ENCODE assay signal across 45 mouse cellular contexts in the genomic region with DNA sequence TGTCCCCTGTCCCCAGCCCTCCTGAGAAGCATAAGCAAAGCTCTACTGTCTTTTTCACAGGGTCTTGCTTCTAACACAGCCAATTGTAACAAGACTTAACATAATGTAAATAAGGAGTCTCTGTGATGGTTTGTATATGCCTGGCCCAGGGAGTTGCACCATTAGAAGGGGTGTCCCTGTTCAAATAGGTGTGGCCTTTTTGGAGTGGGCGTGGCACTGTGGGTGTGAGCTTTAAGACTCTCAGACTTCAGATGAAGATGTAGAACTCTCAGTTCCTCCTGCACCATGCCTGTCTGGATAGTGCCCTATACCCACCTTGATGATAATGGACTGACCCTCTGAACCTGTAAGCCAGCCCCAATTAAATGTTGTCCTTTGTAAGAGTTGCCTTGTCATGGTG. TPM values are rescaled to one million over a fixed set of nuclear protein-coding genes. Genes with fewer than 3 reads are reported as not detected.
DNase-seq lines count a peak whose midpoint lies in the region; ATAC-seq and TF ChIP-seq lines count a peak whose summit lies in the region.
"Had no signal": no experiment of that assay in that cellular context is flagged by ENCODE, and none has a peak within 500 bp of the region (broad histone marks: within the 10 kb centered on the region; RNA-seq: fewer than 3 reads in every experiment).

No protein-coding gene starts in this region.

- intact Hi-C loops in left cerebral cortex, postnatal 36 days (cut with DNase I), result loop anchor here (5.0 kb wide), 1 partner anchor 61 kb away; no protein-coding TSS in a partner anchor

- no peak overlapping the region for H3K4me3 ChIP-seq in liver, postnatal 0 days (ENCODE audit: low read depth, low read length)
- no peak overlapping the region for H3K4me3 ChIP-seq in liver, embryonic 12.5 days
- H3K4me3 ChIP-seq in forebrain, postnatal 0 days (ENCODE audit: low read depth, low read length), result no peak overlapping the region
- H3K4me3 ChIP-seq in forebrain, embryonic 15.5 days, result no peak overlapping the region
- H3K4me3 ChIP-seq: embryonic facial prominence, embryonic 12.5 days; forebrain, embryonic 12.5 days; heart, adult 2 months; heart, embryonic 13.5 days; hindbrain, embryonic 10.5 days; hindbrain, embryonic 15.5 days; layer of hippocampus, adult 2 months; left cerebral cortex, adult 2 months; limb, embryonic 13.5 days; midbrain, embryonic 15.5 days had no signal

- TF ChIP-seq CTCF in liver, postnatal 0 days (IDR thresholded peaks at IDR 0.05; ENCODE audit: low read depth), result no peak
- TF ChIP-seq CTCF in forebrain, postnatal 0 days (IDR thresholded peaks at IDR 0.05; ENCODE audit: low read depth), result no peak

- H3K4me2 ChIP-seq in liver, postnatal 0 days (ENCODE audit: low read depth, low read length), result no peak overlapping the region
- no peak overlapping the region for H3K4me2 ChIP-seq in liver, embryonic 12.5 days
- H3K4me2 ChIP-seq in forebrain, postnatal 0 days (ENCODE audit: low read depth), result no peak overlapping the region
- no peak overlapping the region for H3K4me2 ChIP-seq in forebrain, embryonic 15.5 days (replicated peaks)
- H3K4me2 ChIP-seq: embryonic facial prominence, embryonic 12.5 days; forebrain, embryonic 12.5 days; heart, embryonic 13.5 days; hindbrain, embryonic 15.5 days; limb, embryonic 13.5 days; midbrain, embryonic 15.5 days had no signal

- H3K4me1 ChIP-seq in liver, postnatal 0 days (ENCODE audit: insufficient read depth), result no peaks in the 10 kb centered on the region
- peaks cover 10% of the 10 kb centered on the region for H3K4me1 ChIP-seq in liver, embryonic 12.5 days
- no peaks in the 10 kb centered on the region for H3K4me1 ChIP-seq in forebrain, postnatal 0 days (ENCODE audit: insufficient read depth)
- no peaks in the 10 kb centered on the region; the same call in 1 of the 2 replicates for H3K4me1 ChIP-seq in forebrain, embryonic 15.5 days
- H3K4me1 ChIP-seq: embryonic facial prominence, embryonic 12.5 days; forebrain, embryonic 12.5 days; heart, embryonic 13.5 days; hindbrain, embryonic 10.5 days; hindbrain, embryonic 15.5 days; limb, embryonic 13.5 days; midbrain, embryonic 15.5 days had no signal

- peak; percentile 51 for DNase-seq in liver
- no peak for DNase-seq in liver, postnatal 0 days
- DNase-seq in c-Kit-positive CD71-positive TER-119-positive erythroid progenitor cells, embryonic 14.5 days (ENCODE audit: low spot score), result peak; percentile 40
- no peak for DNase-seq in forebrain, postnatal 0 days
- no peak for DNase-seq in left cerebral cortex, postnatal 36 days (ENCODE audit: low spot score in 2 of 2)
- DNase-seq: adrenal gland, adult 2 months; adrenal gland, postnatal 36 days; cerebellum, adult 11 months; cerebellum, adult 9-11 months; embryo, embryonic 11 days; gastrocnemius, postnatal 25 days; heart, adult 2 months; heart, postnatal 14 days; kidney, adult 11 months; kidney, postnatal 14 days; lung, postnatal 36 days; right cerebral cortex, postnatal 25 days had no signal

- no peaks in the 10 kb centered on the region for H3K27me3 ChIP-seq in liver, postnatal 0 days (ENCODE audit: insufficient read depth, low read length)
- H3K27me3 ChIP-seq in liver, embryonic 12.5 days (replicated peaks), result no peaks in the 10 kb centered on the region
- no peaks in the 10 kb centered on the region for H3K27me3 ChIP-seq in forebrain, postnatal 0 days (ENCODE audit: insufficient read depth, low read length)
- H3K27me3 ChIP-seq in forebrain, embryonic 15.5 days, result no peaks in the 10 kb centered on the region
- H3K27me3 ChIP-seq: embryonic facial prominence, embryonic 12.5 days; forebrain, embryonic 12.5 days; heart, embryonic 13.5 days; hindbrain, embryonic 15.5 days; limb, embryonic 13.5 days; midbrain, embryonic 15.5 days; Patski had no signal

- ATAC-seq in liver, postnatal 0 days, result no peak
- peak; percentile 72; the same call in 1 of the 2 replicates for ATAC-seq in liver, embryonic 12.5 days
- peak; percentile 65; the same call in 1 of the 2 replicates for ATAC-seq in megakaryocyte-erythroid progenitor cell, adult 5-6 weeks (replicated peaks; ENCODE audit: low FRiP score, low TSS enrichment, poor library complexity, severe bottlenecking)
- ATAC-seq in forebrain, postnatal 0 days, result no peak
- no peak for ATAC-seq in forebrain, embryonic 15.5 days (replicated peaks)
- ATAC-seq: activated CD4-positive, CD25-positive, alpha-beta regulatory T cell, adult 4 months; midbrain, embryonic 15.5 days; Patski had no signal

- H3K36me3 ChIP-seq in liver, postnatal 0 days (replicated peaks; ENCODE audit: insufficient read depth, low read length), result 0 out of 2 replicates have a peak, but pooled peaks cover 3% of the 10 kb centered on the region
- peaks cover 6% of the 10 kb centered on the region for H3K36me3 ChIP-seq in liver, embryonic 12.5 days
- peaks cover 12% of the 10 kb centered on the region for H3K36me3 ChIP-seq in forebrain, postnatal 0 days (ENCODE audit: insufficient read depth)
- H3K36me3 ChIP-seq in forebrain, embryonic 15.5 days, result peaks cover 11% of the 10 kb centered on the region

- 86% methylated on average over 1 of the region's 1 CpGs for WGBS in liver, postnatal 0 days (ENCODE audit: insufficient replicate concordance)
- WGBS in liver, embryonic 12.5 days (ENCODE audit: insufficient replicate concordance), result 57% methylated on average over 1 of the region's 1 CpGs
- 84% methylated on average over 1 of the region's 1 CpGs for WGBS in forebrain, postnatal 0 days
- 100% methylated on average over 1 of the region's 1 CpGs for WGBS in forebrain, embryonic 15.5 days

- H3K9ac ChIP-seq in liver, postnatal 0 days (replicated peaks), result no peak overlapping the region
- H3K9ac ChIP-seq in liver, embryonic 12.5 days, result no peak overlapping the region
- H3K9ac ChIP-seq in forebrain, postnatal 0 days, result no peak overlapping the region
- no peak overlapping the region for H3K9ac ChIP-seq in forebrain, embryonic 15.5 days (replicated peaks)
- H3K9ac ChIP-seq: embryonic facial prominence, embryonic 12.5 days; forebrain, embryonic 12.5 days; heart, embryonic 13.5 days; hindbrain, embryonic 15.5 days; limb, embryonic 13.5 days; midbrain, embryonic 15.5 days had no signal

- no peak for TF ChIP-seq EP300 in liver, postnatal 0 days (IDR thresholded peaks at IDR 0.05; ENCODE audit: low read depth)

- no peak overlapping the region for H3K27ac ChIP-seq in liver, postnatal 0 days (ENCODE audit: low read depth)
- no peak overlapping the region for H3K27ac ChIP-seq in liver, embryonic 12.5 days
- H3K27ac ChIP-seq in forebrain, postnatal 0 days (ENCODE audit: low read depth, low read length), result no peak overlapping the region
- no peak overlapping the region for H3K27ac ChIP-seq in forebrain, embryonic 15.5 days (replicated peaks)
- H3K27ac ChIP-seq: embryonic facial prominence, embryonic 12.5 days; forebrain, embryonic 12.5 days; heart, adult 2 months; heart, embryonic 13.5 days; hindbrain, embryonic 10.5 days; hindbrain, embryonic 15.5 days; layer of hippocampus, adult 2 months; left cerebral cortex, adult 2 months; limb, embryonic 13.5 days; midbrain, embryonic 15.5 days had no signal

- no peaks in the 10 kb centered on the region for H3K9me3 ChIP-seq in liver, postnatal 0 days (ENCODE audit: low read length)
- H3K9me3 ChIP-seq in liver, embryonic 12.5 days (replicated peaks), result no peaks in the 10 kb centered on the region
- no peaks in the 10 kb centered on the region for H3K9me3 ChIP-seq in forebrain, postnatal 0 days (ENCODE audit: low read length)
- H3K9me3 ChIP-seq in forebrain, embryonic 15.5 days, result no peaks in the 10 kb centered on the region
- H3K9me3 ChIP-seq: embryonic facial prominence, embryonic 12.5 days; forebrain, embryonic 12.5 days; heart, embryonic 13.5 days; hindbrain, embryonic 10.5 days; hindbrain, embryonic 15.5 days; limb, embryonic 13.5 days; midbrain, embryonic 15.5 days had no signal

RNA-seq across cellular contexts. Expression of a gene that starts 11.1 kb away (rescaled TPM):
- 23.8 and 28.4 TPM in 2 replicates for polyA plus RNA-seq in liver, postnatal 0 days (2015; fragmentation: Nextera tagmentation; extraction: Ambion mirVana)
- 41.3 and 41.8 TPM in 2 replicates for polyA plus RNA-seq in liver, embryonic 12.5 days (2016; fragmentation: Nextera tagmentation; extraction: Ambion mirVana)
- total RNA-seq in megakaryocyte-erythroid progenitor cell, adult 5-6 weeks (2014; fragmentation: Nextera tagmentation), result 40.0 and 41.1 TPM in 2 replicates
- 16.4 and 36.4 TPM in 2 replicates for total RNA-seq in megakaryocyte-erythroid progenitor cell, adult 5-6 weeks (2017)
- 42.9 and 54.8 TPM in 2 replicates for total RNA-seq in forebrain, postnatal 0 days (2014; rRNA removed)
- polyA plus RNA-seq in forebrain, postnatal 0 days (2015; fragmentation: Nextera tagmentation; extraction: Ambion mirVana), result 117 and 129 TPM in 2 replicates
- polyA plus RNA-seq in forebrain, embryonic 15.5 days (2015; fragmentation: Nextera tagmentation; extraction: Ambion mirVana), result 109 and 112 TPM in 2 replicates
- total RNA-seq in left cerebral cortex, postnatal 36 days (2021), result 100 to 1,000 TPM in 1 of 2 experiments, 10 to 100 TPM in 1; 90.8 to 105 TPM

RNA-seq across cellular contexts. Expression of a gene that starts 19.9 kb away (rescaled TPM):
- polyA plus RNA-seq in liver, postnatal 0 days (2015; fragmentation: Nextera tagmentation; extraction: Ambion mirVana), result 0.11 TPM in 1 of 2 replicates, not detected in the other
- polyA plus RNA-seq in liver, embryonic 12.5 days (2016; fragmentation: Nextera tagmentation; extraction: Ambion mirVana), result not detected in 2 replicates
- total RNA-seq in megakaryocyte-erythroid progenitor cell, adult 5-6 weeks (2014; fragmentation: Nextera tagmentation), result not detected in 2 replicates
- total RNA-seq in megakaryocyte-erythroid progenitor cell, adult 5-6 weeks (2017), result not detected in 2 replicates
- 0.14 TPM in 1 of 2 replicates, not detected in the other for total RNA-seq in forebrain, postnatal 0 days (2014; rRNA removed)
- not detected in 2 replicates for polyA plus RNA-seq in forebrain, postnatal 0 days (2015; fragmentation: Nextera tagmentation; extraction: Ambion mirVana)
- 0.23 TPM in 1 of 2 replicates, not detected in the other for polyA plus RNA-seq in forebrain, embryonic 15.5 days (2015; fragmentation: Nextera tagmentation; extraction: Ambion mirVana)
- total RNA-seq in left cerebral cortex, postnatal 36 days (2021), result not detected
- total RNA-seq: adrenal gland, adult 2 months; adrenal gland, postnatal 36 days; gastrocnemius, adult 18-20 months; gastrocnemius, postnatal 25 days; heart, adult 2 months; heart, postnatal 14 days; layer of hippocampus, adult 2 months; layer of hippocampus, postnatal 14 days; left cerebral cortex, adult 2 months; left cerebral cortex, postnatal 25 days; MEL had no signal
- polyA plus RNA-seq: adrenal gland, adult 2 months; C2C12; embryonic facial prominence, embryonic 12.5 days; heart, embryonic 13.5 days; hindbrain, embryonic 10.5 days; hindbrain, embryonic 15.5 days; kidney, embryonic 14.5 days; limb, embryonic 13.5 days; liver, embryonic 16.5 days; neural tube, embryonic 11.5 days; Patski had no signal

RNA-seq across cellular contexts. Expression of a gene that starts 24.2 kb away (rescaled TPM):
- polyA plus RNA-seq in liver, postnatal 0 days (2015; fragmentation: Nextera tagmentation; extraction: Ambion mirVana), result not detected in 2 replicates
- polyA plus RNA-seq in liver, embryonic 12.5 days (2016; fragmentation: Nextera tagmentation; extraction: Ambion mirVana), result not detected in 2 replicates
- total RNA-seq in megakaryocyte-erythroid progenitor cell, adult 5-6 weeks (2014; fragmentation: Nextera tagmentation), result not detected in 2 replicates
- not detected in 2 replicates for total RNA-seq in megakaryocyte-erythroid progenitor cell, adult 5-6 weeks (2017)
- total RNA-seq in forebrain, postnatal 0 days (2014; rRNA removed), result not detected in 2 replicates
- not detected in 2 replicates for polyA plus RNA-seq in forebrain, postnatal 0 days (2015; fragmentation: Nextera tagmentation; extraction: Ambion mirVana)
- polyA plus RNA-seq in forebrain, embryonic 15.5 days (2015; fragmentation: Nextera tagmentation; extraction: Ambion mirVana), result not detected in 2 replicates
- total RNA-seq in left cerebral cortex, postnatal 36 days (2021), result not detected
- total RNA-seq: adrenal gland, adult 2 months; adrenal gland, postnatal 36 days; gastrocnemius, adult 18-20 months; gastrocnemius, postnatal 25 days; heart, adult 2 months; heart, postnatal 14 days; layer of hippocampus, adult 2 months; layer of hippocampus, postnatal 14 days; left cerebral cortex, adult 2 months; left cerebral cortex, postnatal 25 days; MEL; neutrophil, adult 5-6 weeks had no signal
- polyA plus RNA-seq: adrenal gland, adult 2 months; brain, embryonic 14.5 days; C2C12; embryonic facial prominence, embryonic 12.5 days; forebrain, embryonic 12.5 days; frontal cortex, adult 2 months; heart, adult 2 months; heart, embryonic 13.5 days; hindbrain, embryonic 10.5 days; hindbrain, embryonic 15.5 days; kidney, embryonic 14.5 days; limb, embryonic 13.5 days; liver, embryonic 16.5 days; lung, embryonic 16.5 days; midbrain, embryonic 15.5 days; neural tube, embryonic 11.5 days; Patski; spleen, adult 2 months; thymus, postnatal 0 days had no signal

Comparison
In these comparisons a context has a peak if more than half of its experiments do, and no peak if none do; other contexts are left out.
1. DNase-seq: peak in liver (single experiment) and c-Kit-positive CD71-positive TER-119-positive erythroid progenitor cells, embryonic 14.5 days (single experiment); none in liver, postnatal 0 days (single experiment), forebrain, postnatal 0 days (single experiment) and left cerebral cortex, postnatal 36 days (0 of 2).
2. ATAC-seq: peak in liver, embryonic 12.5 days (single experiment) and megakaryocyte-erythroid progenitor cell, adult 5-6 weeks (single experiment); none in liver, postnatal 0 days (single experiment), forebrain, postnatal 0 days (single experiment) and forebrain, embryonic 15.5 days (single experiment).